Mouse (Mus musculus): ENCODE measurements around the gene Tnni1.

The Tnni1 gene

DNA sequence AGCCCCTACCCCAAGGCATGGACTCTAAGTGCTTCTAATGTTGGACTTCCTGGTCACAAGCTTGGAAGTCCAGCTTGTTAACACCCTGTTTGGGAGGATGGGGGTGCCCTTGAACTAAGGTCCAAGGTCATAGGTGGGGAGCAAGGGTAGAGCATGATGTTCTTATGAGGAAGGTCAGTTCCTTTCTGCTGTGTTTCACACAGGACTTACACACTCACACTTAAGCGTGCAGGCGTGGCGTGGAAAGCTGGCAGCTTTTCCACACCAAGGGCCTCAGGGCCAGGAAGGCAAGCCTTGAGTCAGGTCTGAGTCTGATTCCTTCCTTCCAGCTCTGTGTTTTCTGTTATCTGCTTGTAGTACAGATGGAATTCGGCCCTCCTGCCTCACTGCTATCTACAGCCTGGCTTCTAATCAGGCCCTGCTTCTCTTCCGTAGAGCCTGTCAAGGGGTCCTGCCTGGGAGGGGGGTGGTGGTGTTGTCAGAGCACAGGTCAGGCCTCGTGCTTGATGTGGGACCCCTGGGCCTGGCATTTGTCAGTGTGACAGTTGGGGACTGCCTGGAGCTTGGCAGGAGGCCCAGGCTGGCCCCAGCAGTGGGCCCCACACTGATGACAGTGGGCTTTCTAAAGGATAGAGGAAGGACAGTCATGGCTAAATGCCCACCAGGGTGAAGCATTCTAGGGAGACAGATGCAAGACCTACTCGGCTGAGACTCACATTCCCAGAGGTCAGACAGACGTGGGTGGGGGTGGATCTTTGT is 21.1 kb downstream of the Tnni1 start:
- no peak for DNase-seq (ENCODE audit: extremely low read depth, low read depth, low spot score)

DNA sequence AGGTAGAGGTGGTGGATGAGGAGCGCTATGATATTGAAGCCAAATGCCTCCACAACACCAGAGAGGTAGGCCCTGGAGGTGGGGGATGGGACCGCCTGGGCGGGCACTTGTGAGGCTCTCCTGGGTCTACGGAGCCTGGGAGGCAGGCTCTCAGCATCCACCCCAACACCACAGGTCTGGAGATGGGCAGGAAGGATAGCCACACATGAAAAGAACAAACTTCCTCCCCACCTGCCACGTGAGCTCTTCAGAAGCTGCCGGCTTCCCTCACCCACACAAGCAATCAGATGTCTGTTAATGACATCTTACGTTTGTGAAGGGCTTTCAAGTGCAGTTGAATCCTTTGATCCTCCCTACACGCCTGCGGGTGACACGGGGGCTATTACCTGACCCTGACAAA is 28.3 kb downstream of the Tnni1 start:
- DNase-seq (ENCODE audit: extremely low read depth, low read depth, low spot score): no peak

DNA sequence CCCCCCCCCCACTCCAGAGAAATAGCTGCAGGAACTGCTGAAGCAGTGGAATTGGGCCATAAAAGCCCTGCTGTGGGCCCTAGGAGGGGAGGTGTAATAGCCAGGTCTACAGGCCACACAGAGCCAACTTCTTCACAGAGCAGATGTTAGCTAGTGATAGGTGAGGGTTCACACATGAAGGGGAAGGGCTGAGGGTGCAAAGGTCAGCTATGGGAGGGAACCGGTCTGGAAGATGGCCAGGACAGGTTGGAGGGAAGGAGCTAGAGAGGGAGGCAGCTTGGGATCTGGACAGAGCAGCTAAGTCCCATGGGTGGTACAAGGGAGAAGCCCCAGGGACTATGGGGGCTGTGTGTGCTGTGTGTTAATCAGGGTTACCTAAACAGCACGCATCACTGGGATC is 30.9 kb downstream of the Tnni1 start:
- DNase-seq (ENCODE audit: extremely low read depth, low read depth, low spot score): no peak

DNA sequence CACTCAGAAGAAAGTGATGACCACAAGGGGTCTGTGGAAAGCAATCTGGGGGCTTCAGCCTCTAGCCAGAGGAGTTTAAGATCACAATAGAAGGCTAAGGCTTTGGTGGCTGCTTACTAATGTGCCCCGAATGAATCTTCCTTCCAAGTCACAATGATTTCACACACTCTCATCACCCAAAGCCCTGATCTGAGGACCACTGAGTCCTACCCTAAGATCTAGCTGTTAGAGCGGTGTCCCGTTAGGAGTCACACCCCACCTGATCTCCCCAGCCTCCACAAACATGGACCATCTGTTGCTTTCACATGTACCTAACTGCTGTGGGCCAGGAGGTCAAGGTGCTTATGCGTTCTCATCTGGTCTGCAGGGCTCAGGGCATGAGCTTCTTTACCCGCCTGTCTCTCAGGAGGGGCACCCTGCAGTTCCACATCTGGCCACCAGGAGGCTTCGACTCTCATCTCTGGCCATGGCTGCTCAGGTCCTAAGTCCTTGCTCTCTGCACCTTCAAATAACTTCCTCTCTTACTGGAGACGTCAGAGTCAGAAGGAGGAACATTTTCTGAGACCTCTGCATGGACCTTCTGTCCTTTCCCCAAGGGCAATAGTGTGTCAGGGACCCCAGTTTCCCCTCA is 31.9 kb downstream of the Tnni1 start:
- no peak for DNase-seq (ENCODE audit: extremely low read depth, low read depth, low spot score)

DNA sequence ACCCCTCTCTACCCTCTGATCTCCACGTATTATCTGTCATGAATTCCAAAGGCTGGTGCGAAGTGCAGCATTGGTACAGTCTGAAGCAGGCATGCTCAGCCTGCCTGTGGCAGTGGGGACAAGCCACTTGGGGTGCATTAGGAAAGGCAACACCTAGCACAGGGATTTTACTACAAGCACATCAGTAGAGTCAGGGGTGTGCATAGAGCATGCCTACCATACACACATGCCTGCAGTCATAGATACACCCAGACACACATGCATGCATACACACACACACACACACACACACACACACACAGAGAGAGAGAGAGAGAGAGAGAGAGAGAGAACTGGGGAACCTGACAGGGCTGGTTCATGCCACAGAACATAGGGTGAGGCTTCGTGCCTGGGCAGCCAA is 33.0 kb downstream of the Tnni1 start:
- no peak for DNase-seq (ENCODE audit: extremely low read depth, low read depth, low spot score)

DNA sequence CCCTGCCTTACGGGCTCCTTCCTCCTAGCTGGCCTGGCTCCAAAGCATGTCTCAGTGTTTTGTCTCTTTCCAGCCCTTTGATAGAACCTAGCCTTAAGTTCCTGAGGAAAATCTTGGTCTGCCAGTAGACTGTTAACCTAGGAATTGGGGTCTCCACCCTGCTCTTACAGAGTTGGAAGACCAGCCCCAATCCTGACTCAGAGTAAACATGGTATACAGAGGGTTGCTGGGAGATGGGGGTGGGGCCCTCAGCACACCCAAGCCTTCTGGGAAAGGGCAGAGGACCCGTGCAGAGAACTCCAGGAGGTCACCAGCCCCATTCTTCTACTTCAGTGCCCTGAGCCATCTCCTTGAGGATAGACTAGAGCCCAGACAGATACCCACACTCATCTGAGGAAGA is 33.4 kb downstream of the Tnni1 start:
- no peak for DNase-seq (ENCODE audit: extremely low read depth, low read depth, low spot score)

DNA sequence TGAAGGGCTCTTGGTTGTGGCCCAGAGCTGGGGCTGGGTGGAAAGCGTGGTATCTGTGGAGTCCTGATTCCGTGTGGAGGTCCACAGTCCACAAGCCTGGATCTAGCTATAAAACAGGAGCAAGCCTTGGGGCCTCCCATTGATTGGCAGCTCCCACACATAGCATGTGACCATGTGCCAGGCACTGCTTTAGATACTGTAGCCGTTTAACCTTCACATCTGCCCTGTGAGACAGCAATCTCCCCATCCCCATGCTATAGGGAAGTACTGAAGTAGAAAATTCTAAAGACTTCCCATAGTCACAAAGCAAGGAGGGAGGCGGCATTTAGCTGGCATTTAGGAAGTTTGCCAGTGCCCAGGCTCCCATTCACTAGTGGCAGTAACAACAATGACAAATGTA is 33.8 kb downstream of the Tnni1 start:
- no peak for DNase-seq (ENCODE audit: extremely low read depth, low read depth, low spot score)

DNA sequence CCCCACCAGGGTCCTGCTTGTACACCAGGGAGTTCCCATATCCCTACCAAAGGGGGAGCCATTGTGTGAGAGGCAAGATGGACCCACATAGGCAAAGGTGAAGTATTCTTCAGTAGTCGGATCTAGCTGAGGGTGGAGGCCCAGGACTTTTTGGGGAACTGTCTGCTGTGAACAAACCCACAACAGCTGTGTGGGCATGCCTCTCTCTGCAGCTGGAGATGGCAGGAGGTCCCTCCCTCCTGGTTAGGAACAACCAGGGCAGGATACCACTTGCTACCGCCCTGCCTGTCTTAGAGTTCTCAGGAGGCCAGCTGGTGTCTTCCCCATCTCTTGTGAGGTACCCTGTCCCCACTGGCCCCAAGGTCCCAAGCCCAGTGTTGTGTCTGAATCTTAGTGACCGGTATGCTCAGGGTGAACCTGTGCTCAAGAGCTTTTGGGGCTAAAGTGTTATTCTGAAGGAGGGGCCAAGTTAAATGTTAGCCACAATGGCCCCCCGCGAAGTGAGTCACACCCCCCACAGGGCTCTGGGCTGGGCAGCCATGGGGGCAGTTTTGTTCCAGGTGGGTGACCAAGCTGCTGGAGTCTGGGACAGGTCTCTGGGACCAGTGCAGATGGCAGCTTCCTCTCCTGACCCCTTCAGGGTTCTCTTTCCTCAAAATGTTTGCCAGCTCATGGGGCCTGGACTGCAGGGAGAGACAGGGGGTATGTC is 34.6 kb downstream of the Tnni1 start:
- no peak for DNase-seq (ENCODE audit: extremely low read depth, low read depth, low spot score)

DNA sequence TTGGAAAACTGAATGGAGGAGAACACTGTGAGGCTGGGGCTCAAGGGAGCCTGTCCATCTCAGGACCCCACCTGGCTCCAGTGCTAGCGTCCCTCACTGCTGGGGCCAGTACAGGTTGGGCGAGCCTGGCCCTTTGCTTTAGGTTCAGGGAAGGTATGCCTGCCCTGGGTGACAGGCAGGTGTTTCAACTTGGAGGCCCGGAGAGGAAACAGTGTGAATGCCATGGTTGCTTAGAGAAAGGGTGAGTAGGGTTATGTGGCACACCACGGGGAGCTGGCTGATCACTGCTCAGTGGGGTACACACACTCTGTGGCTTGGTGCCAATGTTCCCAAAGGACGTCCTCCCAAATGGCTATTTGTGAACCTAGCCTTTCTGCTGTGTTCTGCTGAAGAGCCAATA is 35.3 kb downstream of the Tnni1 start:
- no peak for DNase-seq (ENCODE audit: extremely low read depth, low read depth, low spot score)

DNA sequence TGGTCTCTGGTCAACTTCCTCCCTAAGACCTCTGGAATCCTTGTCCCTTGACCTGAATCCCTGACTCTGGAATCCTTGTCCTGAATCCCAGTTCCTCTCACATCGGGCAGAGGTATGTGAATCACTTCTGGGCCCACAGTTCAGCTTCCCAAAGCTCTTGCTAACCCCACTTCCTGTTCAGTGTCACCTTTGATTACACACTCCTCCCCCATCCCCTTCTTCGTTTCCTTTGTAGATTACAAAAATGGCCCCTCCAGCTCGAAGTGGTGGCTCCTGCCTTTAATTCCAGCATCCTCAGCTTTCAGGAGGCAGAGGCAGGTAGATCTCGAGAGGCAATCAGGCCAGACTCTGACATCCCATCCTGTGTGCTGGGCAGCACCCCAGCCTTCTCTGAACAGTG is 38.4 kb downstream of the Tnni1 start:
- no peak for DNase-seq (ENCODE audit: extremely low read depth, low read depth, low spot score)

DNA sequence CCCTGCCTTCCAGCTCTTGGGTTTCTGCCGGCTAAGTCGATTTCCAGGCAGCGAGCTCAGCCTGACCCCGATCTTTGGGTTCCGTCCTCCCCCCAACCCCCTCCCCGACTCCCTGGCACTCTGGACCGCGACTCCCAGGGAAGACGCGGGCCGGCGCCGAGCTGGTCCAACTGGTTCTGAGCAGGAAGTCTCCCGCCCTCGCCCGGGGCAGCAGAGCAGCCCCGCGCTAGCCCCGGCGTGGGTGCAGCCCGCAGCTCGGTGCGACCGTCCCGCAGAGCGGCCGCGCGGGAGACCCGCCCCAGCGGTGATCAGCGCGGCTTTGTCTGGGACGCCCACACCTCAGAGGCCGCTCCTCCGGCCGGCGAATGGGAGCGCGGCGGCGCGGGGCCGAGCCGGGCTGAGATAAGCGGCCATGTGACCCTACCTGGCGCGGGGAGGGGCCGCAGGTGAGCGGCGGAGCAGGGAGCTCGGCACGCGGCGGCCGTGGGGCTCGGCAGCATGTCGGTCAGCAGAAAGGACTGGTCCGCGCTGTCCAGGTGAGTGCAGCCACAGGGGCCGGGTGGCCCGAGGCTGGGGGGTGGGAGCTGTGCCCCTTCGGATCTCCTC is 39.4 kb downstream of the Tnni1 start, which contains the start of gene Lad1:
Lad1 (plus strand) TSS at position 118 of the 606 bp plus-strand sequence.
- DNase-seq (ENCODE audit: extremely low read depth, low read depth, low spot score): no peak

DNA sequence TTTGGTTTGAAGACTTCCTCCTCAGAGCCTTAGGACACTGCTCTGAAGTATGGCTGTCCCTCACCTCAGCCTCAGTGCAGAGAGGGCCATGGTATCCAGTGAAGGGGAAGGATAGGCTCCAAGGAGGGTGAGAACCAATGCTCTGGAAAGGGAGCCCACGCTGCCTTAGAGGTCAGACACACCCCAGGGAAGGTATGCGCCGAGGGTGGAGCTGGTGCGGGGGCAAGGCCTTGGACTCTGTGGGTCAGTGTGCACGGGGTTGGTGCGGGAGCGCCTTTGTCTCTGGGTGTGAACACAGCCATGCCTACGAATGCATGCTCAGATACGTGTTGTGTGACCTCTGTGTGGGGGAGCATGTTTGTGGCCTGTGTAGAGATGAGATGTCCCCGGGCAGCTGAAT is 40.8 kb downstream of the Tnni1 start:
- no peak for DNase-seq (ENCODE audit: extremely low read depth, low read depth, low spot score)

DNA sequence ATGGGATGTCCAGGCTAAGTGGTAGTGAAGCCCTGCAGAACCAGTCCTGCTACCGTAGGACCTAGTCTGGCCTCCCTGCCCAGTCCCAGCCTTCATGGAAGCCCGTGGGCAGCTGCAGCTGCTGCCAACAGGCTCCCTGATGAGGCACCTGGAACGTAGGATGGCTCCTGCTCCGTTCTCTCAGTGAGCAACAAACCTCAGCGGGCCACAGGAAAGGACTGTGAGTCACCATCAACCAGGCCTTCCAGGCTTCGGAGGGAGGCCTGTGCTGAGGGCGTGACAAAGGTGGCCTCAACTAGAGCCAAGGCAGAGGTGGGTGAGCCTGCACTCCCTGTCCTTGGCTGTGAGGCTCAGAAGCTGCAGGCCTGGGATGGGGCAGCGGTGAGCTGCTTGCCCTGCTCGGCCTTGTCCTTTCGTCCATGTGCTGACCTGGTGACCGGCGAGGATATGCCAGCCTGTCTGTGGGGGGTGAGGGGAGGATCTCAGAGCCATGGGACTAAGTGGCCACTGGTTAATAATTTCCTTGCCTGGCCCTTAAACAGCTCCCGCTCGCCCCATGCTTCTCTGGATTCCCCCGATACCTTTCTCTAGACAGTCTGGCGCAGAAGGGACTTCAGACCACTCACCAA is 41.6 kb downstream of the Tnni1 start:
- peak; percentile 57 for DNase-seq (ENCODE audit: extremely low read depth, low read depth, low spot score)

DNA sequence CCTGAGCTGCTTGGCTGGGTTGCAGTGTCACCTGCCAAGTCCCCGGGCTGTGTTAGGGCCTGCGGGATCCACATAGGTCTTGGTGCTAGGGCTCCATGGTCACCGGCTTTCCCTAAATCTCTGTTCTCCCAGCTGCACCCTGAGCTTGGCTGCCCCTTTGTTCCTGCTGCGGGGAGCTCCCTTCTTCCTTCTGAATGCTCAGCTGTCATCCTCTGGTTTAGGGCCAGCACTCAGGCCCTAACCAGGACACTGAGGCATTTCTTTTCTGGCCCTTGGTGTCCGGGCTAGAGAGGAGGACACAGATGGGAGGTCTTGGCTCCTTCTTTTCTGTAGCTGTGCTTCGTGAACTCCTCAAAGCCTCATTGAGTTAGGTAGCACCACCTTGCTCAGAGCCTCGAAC is 42.5 kb downstream of the Tnni1 start:
- no peak for DNase-seq (ENCODE audit: extremely low read depth, low read depth, low spot score)

DNA sequence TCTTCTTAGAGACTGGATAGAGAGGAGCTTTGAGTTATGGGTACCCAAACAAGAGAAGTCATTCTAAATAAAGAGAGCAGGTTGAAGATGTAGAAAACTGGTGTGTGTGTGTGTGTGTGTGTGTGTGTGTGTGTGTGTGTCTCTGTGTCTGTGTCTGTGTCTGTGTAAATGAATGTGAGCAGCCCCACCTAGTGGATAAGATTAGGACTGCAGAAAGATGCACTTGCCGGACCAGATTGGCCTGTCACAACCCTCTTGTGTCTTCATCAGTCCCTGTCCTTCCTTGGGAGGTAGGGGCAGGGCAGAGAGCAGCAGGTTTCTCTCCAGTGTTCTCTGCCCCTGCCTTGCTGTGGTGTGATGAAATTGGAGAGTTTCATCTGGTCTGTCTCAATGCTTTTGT is 49.7 kb downstream of the Tnni1 start:
- no peak for DNase-seq (ENCODE audit: extremely low read depth, low read depth, low spot score)

DNA sequence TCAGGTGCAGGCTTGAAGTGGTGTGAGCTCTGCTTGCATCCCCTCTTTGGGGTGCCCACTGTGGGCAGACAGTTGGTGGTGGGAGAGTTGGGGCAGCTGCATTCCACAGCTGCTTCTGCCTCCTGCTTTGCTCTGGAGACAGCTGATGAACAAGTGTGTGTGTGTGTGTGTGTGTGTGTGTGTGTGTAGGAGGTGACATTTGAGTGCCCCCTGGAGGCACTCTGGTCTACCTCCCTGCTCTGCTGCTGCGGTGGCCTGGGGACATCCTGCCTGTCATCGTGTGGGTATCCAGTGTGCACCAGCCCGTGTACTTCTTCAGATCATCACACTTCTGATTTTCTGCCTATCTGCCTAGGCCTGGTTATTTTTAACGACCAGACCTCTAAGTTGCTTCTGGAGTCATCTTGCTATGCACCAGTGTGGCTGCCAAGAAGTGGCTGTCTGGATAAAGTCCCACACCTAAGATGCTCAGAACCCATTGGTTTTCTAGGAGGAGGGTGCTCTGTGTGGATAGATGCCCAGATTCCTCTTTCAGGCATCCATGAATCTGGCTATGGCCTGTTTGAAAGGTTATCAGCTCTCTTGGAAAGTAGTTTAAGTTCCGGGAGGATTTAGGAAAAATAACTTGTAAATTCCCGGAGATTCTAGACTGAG is 55.1 kb downstream of the Tnni1 start:
- no peak for DNase-seq (ENCODE audit: extremely low read depth, low read depth, low spot score)

DNA sequence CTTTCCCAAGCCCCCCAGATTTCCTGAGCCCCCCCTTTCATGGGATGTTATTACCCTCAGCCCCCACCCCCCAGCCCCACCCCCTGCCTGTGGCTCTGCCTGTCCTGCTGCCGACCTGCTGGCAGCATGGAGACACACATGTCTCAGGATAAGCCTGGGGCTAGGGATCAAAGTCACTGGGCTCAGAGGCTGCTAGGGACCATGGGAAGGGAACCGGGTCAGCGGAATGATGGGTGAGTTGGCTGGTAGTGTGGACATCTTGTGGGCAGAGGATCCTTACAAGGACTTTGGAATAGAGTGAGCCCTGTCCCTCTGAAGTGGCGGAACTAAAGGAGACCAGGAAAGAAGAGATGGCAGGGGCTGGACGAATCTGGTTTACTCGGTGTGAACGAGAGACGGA is 55.7 kb downstream of the Tnni1 start:
- DNase-seq (ENCODE audit: extremely low read depth, low read depth, low spot score): no peak

DNA sequence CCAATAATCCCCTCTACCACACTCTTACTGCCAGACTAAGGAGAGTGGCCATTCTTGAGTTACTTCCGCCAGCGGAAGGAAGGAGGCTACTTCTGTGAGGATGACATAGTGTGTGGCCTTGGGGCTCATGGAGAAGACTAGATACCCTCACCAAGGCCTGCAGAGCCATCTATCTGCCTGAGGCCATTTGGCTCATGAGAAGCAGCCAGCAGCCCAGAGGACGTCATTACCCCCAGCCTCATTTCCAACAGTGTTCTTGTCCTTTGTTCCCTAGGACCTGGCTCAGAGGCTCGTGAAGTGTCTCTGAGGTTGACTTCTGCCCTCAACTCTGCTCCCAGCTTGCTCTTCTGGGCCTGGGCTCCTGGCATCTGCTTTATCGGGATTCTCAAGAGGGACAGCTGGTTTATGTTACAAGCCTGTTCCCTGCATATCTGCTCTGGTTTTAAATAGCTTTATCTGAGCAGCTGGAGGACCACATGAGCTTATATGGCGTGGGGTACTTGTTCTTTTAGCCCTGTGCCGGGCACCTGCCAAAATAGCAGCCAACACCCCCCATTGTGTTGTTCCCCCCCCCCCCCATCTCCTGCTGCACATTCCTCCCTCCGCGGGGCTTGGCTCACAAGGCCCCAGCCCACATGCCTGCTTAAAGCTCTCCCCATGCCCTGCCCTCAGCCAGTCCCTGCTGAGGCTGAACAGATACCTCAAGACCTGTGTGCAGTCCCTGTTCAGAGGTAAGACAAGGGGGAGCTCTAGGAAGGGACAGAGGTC is 56.7 kb downstream of the Tnni1 start, which contains the start of gene Tnnt2:
Tnnt2 (plus strand) TSS at position 639 of the 768 bp plus-strand sequence.
- DNase-seq (ENCODE audit: extremely low read depth, low read depth, low spot score): no peak

DNA sequence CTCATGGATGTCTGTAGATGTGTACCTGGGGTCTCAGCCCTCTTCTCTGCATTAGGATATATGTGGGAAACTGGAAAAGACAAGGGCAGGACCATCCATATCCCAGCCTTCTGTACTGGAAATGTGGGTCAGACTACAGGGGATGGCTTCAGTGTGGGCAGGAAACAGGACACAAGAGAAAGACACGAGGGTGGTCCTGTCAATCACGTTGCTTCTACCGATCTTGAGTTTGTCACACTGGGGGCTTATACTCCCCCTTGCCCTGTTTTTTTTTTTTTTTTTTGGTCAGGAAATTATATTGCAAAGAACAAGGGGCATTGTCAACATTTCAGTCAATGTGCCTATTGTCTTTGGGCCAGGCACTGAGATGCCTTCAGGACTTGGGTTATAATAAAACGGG is 59.4 kb downstream of the Tnni1 start:
- no peak for DNase-seq (ENCODE audit: extremely low read depth, low read depth, low spot score)

DNA sequence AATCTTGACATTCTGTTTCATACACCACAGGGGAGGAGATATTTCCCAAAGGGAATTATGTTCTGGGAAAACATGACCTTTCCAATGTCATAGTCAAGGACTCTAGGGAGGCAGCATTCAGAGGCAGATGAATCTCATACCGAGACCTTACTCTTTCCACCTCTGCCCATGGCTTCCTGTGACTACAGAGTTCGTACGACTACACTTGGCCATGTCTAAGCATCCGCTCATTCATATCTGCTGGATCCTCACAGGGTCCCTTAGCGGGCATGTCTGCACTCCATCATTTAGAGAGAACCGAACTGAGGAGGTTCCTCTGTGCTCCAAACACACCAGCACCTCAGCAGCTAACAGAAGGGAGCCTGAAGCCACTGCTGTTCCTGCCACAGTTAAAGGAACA is 59.8 kb downstream of the Tnni1 start:
- DNase-seq (ENCODE audit: extremely low read depth, low read depth, low spot score): no peak
